Mouse (Mus musculus) kidney, postnatal 4 days (tissue): ENCODE measurements around the gene Vmn1r66.
A peak's percentile ranks its signal among the peaks of the same experiment; 100 is the strongest.

Source experiments
- DNase-seq, 2 experiments: peaks; one replicate each; pipeline ENCODE4 v3.0.0; 2021; ENCODE audit warnings: mixed read lengths in 2 of 2

Gene Vmn1r66

GRCm38 (mm10) chr7:10277906-10278305 is at the start of gene Vmn1r66:
Gene Vmn1r66 (minus strand): TSS chr7:10278006.
- DNase-seq: no peak

GRCm38 (mm10) chr7:10325462-10325861 is 47.7 kb upstream of the Vmn1r66 start:
- peak; percentile 2 to 3 for DNase-seq

GRCm38 (mm10) chr7:10252075-10252474 is 25.7 kb downstream of the Vmn1r66 start:
- DNase-seq: no peak

GRCm38 (mm10) chr7:10249146-10249545 is 28.7 kb downstream of the Vmn1r66 start:
- no peak for DNase-seq
